Mouse (Mus musculus) left cerebral cortex, postnatal 4 days (tissue): ENCODE data around the gene Bod1. TPM values are rescaled to one million over a fixed set of nuclear protein-coding genes. Genes with fewer than 3 reads are reported as not detected.

Source experiments
- DNase-seq: peaks from one replicate; pipeline ENCODE4 v3.0.0-alpha.2; 2022
- intact Hi-C: fragments of 180-260 bp; cut with DNase I; formaldehyde crosslinking; loops from one replicate; pipeline ENCODE4 v1.15.1; 2025
- total RNA-seq, 2 experiments: library from RNA; stranded (reverse); gene quantifications; 2 replicates each; pipeline ENCODE4 v1.2.3; 2021

Bod1 gene
- total RNA-seq, 2 experiments from 2014 or later, result 96.7 to 99.4 TPM

DNA sequence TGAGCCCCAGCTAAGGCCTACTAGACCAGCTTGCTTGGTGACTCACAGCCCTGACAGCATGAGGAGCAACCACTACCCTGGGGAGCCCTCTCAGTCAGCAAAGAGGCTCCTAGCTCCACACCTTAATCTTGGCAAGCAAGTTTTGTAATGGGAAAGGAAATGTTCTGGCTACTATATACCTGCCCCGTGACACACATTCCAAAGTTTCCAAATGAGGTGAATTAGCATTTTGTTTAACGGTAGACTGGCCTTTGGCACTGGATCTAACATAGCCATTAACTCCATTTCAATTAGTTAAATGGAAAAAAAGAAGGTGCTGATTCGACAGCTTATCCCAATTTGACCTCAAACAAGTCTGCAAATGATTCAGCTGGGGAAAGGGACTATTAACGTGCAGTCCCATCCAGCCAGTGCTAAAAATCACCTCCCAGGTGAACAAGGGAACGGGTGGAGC, 1.2 kb downstream of the Bod1 start:
- no peak for DNase-seq
- intact Hi-C loops, result loop anchor here (10.0 kb wide), 1 partner anchor 494 kb away; no protein-coding TSS in a partner anchor

- no peak for DNase-seq
- intact Hi-C loops, result no loop called here
These were observed 2.4 kb downstream of the Bod1 start for GRCm38 (mm10) chr11:31669172-31669869.

DNA sequence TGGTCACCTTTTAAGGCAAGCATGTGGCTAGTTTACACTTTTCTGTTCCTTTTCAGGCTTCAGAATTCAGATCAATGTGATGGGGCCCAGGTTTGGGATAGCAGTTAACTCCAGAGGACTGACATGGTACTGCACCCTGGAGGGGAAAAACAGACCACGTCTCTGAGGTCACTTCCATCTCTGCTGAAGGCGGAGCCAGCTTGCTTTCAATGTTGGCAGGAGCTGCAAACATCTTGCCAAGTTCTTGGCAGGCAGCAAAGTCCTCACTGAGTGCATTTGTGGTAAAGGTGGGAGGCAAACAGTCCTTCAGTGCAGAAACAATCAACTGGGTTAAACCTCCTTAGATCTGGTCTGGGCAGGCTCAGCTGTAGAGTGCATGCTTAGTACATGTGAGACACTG, 7.5 kb downstream of the Bod1 start:
- intact Hi-C loops, result no loop called here
- no peak for DNase-seq

- intact Hi-C loops, result no loop called here
- no peak for DNase-seq
These were observed 8.2 kb downstream of the Bod1 start for GRCm38 (mm10) chr11:31663501-31663900.

- intact Hi-C loops, result no loop called here
- no peak for DNase-seq
These were observed 8.7 kb downstream of the Bod1 start for GRCm38 (mm10) chr11:31662872-31663446.

- intact Hi-C loops, result no loop called here
- DNase-seq, result no peak
These were observed 9.5 kb downstream of the Bod1 start for GRCm38 (mm10) chr11:31662214-31662613.

- intact Hi-C loops, result no loop called here
- no peak for DNase-seq
These were observed 13.9 kb downstream of the Bod1 start for GRCm38 (mm10) chr11:31657806-31658175.

- intact Hi-C loops, result no loop called here
- DNase-seq, result no peak
These were observed 14.4 kb downstream of the Bod1 start for GRCm38 (mm10) chr11:31657168-31657805.

DNA sequence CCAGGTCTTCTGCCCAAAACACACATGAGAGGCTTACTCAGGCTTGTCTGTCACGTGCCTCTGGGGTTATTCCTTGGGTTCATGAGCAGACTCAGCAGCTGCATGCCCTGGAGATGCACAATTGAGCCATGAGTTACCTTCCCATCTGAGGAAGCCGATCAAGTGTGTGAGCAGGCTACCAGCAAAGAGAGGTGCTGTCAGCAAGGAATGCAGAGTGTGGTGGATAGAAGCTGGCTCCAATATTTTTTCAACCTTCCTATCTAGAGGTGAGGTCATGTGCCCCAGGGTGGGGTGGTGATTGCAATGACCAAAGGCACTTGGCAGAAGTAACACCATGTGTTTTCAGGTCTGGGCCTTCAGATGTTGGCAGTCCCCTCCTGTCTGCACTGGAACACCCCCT, 22.2 kb downstream of the Bod1 start:
- intact Hi-C loops, result no loop called here
- DNase-seq, result no peak

DNA sequence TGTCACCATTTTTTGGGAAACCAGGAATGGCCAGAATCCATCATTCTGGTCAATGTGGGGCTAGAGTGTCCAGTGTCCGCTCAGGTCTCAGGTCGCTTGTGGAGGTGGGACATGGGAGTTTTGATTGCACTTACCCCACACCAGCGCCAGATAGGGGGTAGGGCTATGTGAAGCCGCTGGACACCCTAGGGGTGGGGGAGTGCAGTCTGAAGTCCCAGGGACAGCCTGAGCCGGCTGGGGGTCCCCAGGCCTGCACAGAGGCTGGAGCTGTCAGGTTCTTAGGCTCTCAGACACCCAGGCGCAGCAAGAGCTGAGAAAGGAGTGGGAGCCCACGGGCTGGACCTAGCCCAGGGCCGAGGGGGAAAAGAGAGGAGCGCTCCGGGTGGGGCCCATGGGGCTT, 24.4 kb downstream of the Bod1 start:
- DNase-seq, result no peak
- intact Hi-C loops, result no loop called here

GRCm38 (mm10) chr11:31646571-31646970, 25.1 kb downstream of the Bod1 start:
- no peak for DNase-seq
- intact Hi-C loops, result no loop called here

- intact Hi-C loops, result no loop called here
- no peak for DNase-seq
These were observed 28.6 kb downstream of the Bod1 start for GRCm38 (mm10) chr11:31643120-31643519.

- intact Hi-C loops, result no loop called here
- no peak for DNase-seq
These were observed 30.4 kb downstream of the Bod1 start for GRCm38 (mm10) chr11:31641066-31641810.

- intact Hi-C loops, result no loop called here
- no peak for DNase-seq
These were observed 31.5 kb downstream of the Bod1 start for GRCm38 (mm10) chr11:31640187-31640586.

DNA sequence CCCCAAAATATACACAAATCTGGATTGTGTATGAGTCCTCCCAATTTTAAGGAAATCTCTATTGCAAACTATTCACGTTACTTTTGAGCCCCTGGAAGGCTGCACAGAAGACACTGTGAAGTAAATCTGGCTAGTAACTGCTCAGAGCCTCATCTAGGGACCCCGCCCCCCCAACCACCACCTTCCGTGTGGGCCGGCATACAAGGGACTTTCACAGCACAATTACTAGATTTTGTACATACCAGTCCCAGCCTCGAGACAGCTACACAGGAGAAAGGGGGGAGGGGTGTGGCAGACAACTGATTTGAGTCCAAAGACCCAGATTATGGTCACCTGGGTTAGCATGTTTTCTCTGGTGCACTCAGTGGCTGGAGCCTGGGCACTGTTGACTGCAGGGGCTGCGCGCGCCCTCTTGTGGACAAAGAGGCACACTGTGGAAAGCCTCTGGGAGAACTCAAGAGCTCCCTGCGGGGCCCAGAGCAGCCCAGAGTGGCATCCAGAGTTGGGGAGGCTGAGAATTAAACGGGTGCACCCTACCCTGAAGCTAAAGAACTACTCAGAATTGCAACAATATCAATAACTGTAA, 33.8 kb downstream of the Bod1 start:
- peak; percentile 77 for DNase-seq
- intact Hi-C loops, result no loop called here

DNA sequence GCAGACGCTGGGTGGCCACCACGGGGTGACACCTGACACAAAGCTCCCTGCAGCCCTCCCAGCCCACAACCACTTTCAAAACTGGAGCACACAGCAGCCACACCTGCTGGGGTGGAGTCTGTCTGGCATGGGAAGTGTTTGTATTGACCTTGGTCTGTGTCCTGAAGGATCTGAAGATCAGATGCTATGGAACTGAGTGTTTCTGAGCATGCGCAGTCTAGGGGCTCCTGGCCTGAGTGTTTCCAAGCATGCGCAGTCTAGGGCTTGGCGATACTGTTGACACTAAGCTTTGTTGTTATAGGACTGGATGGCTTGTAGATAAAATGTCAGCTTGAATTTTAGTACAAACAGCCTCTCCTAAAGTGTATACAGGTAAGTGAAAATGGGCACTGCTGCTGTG, 43.0 kb downstream of the Bod1 start:
- DNase-seq, result no peak
- intact Hi-C loops, result no loop called here

DNA sequence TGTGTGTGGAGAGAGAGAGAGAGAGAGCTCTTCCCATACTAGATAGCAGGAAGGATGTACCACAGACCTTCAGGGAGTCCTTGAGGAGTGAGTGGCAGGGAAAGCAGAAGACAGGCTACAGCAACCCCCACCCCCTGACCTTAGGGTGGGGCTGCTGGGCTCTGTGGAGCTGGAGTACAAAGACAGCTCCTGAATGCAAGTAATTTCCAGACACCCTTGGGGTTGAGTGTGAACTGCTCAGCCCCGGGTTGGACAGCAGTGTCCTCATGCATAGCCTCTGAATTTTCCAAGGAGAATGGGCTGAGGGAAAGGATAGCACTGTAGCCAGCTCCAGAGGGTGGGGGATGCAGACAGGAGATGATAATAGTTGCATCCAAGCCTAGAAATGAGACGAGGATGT, 50.9 kb downstream of the Bod1 start:
- no peak for DNase-seq

DNA sequence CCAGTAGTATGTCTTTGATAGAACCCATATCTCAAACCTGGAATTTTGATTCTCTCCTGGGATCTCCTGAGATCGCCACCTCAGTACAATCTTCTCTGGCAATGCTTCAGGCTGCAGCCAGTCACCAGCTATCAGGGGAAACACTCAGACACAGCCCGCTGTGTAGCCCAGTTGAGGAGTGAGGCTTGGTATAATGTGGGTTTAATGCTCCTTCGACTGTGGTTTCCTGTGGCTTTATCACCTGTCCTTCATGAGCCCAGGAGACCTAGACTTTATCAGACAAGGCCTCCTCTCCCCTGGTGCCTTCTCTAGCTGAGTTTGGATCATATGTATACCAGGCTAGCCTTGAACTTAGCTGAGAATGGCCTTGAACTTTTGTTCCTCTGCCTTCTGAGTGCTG, 53.9 kb downstream of the Bod1 start:
- DNase-seq, result no peak
- intact Hi-C loops, result loop anchor here (5.0 to 10.0 kb wide), 2 partner anchors 243 to 370 kb away; partner anchors contain the start of gene Stc2

More for the DNA sequence above, 50.9 kb downstream of the Bod1 start:
- intact Hi-C loops, result no loop called here

- DNase-seq, result peak; percentile 26
- intact Hi-C loops, result loop anchor here (5.0 to 10.0 kb wide), 2 partner anchors 242 to 370 kb away; partner anchors contain the start of gene Stc2
These were observed 54.4 kb downstream of the Bod1 start for GRCm38 (mm10) chr11:31617236-31617635.

DNA sequence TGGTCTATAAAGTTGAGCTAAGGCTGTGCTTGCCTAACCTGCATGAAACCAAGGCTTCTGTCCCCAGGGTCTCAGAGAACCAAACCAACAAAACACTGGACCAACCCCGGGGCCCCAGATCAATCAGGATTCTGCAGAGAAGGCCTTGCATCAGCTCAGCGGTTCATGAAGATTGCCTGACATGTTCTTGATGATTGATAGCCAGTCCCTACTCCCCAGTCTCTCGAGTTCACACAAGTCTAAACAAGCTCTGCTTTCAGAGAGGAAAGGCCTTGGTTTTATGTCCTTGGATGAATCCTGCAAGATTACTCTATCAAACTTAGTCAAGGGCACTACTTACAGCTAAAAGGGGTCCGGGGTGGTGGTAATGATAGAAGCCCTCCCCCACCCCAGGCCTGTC, 55.0 kb downstream of the Bod1 start:
- no peak for DNase-seq
- intact Hi-C loops, result loop anchor here (5.0 to 10.0 kb wide), 2 partner anchors 242 to 369 kb away; partner anchors contain the start of gene Stc2
